Mouse (Mus musculus): Measurements from ENCODE around the gene Rbfox1. TPM values are rescaled to one million over a fixed set of nuclear protein-coding genes. Genes with fewer than 3 reads are reported as not detected.

The Rbfox1 gene
- total and polyA plus RNA-seq, 3 experiments, result not detected

- Histone ChIP-seq H3K4me3 (ENCODE audit: control insufficient read depth in 1 of 2, insufficient read depth in 1 of 2, low read depth in 2 of 2, low read length in 2 of 2) (no peak overlapping the region), H3K27me3 (ENCODE audit: control insufficient read depth in 1 of 2, insufficient read depth in 2 of 2, low read length in 2 of 2) (no peaks in the 10 kb centered on the region), H3K9ac (ENCODE audit: control insufficient read depth, low read depth, low read length, poor library complexity, severe bottlenecking) (no peak overlapping the region), H3K4me1 (ENCODE audit: control insufficient read depth in 1 of 2, insufficient read depth in 2 of 2, low read length in 2 of 2) (no peaks in the 10 kb centered on the region), H3K9me3 (replicated peaks; ENCODE audit: insufficient read depth, low read length) (no peaks in the 10 kb centered on the region), H3K27ac (ENCODE audit: control insufficient read depth, low read depth, low read length) (no peak overlapping the region), H3K36me3 (ENCODE audit: control insufficient read depth in 1 of 2, insufficient read depth in 2 of 2, low read length in 2 of 2) (no peaks in the 10 kb centered on the region), H3K79me2 (ENCODE audit: control insufficient read depth, insufficient read depth, low read length, poor library complexity) (no peaks in the 10 kb centered on the region)
- DNase-seq (ENCODE audit: low read depth, low spot score), result no peak
- TF ChIP-seq ZNF384 (IDR thresholded peaks at IDR 0.05; ENCODE audit: low read depth, low read length) (no peak), ELF1 (IDR thresholded peaks at IDR 0.05; ENCODE audit: low read depth, low read length) (no peak), GATA1 (IDR thresholded peaks at IDR 0.05; ENCODE audit: low read depth, low read length) (no peak), TAL1 (IDR thresholded peaks at IDR 0.05; ENCODE audit: low read length) (no peak), EP300 (IDR thresholded peaks at IDR 0.05; ENCODE audit: low read depth in 1 of 2, low read length in 2 of 2) (no peak), MXI1 (IDR thresholded peaks at IDR 0.05; ENCODE audit: low read depth, low read length) (no peak), RCOR1 (IDR thresholded peaks at IDR 0.05; ENCODE audit: low read depth, low read length) (no peak), POLR2AphosphoS2 (IDR thresholded peaks at IDR 0.05; ENCODE audit: low read length) (no peak), MEF2A (IDR thresholded peaks at IDR 0.05; ENCODE audit: extremely low read depth, insufficient replicate concordance, low read depth, low read length, poor library complexity, severe bottlenecking) (no peak), SMC3 (IDR thresholded peaks at IDR 0.05; ENCODE audit: low read depth, low read length) (no peak), USF1 (IDR thresholded peaks at IDR 0.05; ENCODE audit: low read depth, low read length) (no peak), ZC3H11A (IDR thresholded peaks at IDR 0.05; ENCODE audit: low read depth, low read length) (no peak)
These were observed 307.2 kb downstream of the Rbfox1 start for GRCm38 (mm10) chr16:6192358-6192757.

DNA sequence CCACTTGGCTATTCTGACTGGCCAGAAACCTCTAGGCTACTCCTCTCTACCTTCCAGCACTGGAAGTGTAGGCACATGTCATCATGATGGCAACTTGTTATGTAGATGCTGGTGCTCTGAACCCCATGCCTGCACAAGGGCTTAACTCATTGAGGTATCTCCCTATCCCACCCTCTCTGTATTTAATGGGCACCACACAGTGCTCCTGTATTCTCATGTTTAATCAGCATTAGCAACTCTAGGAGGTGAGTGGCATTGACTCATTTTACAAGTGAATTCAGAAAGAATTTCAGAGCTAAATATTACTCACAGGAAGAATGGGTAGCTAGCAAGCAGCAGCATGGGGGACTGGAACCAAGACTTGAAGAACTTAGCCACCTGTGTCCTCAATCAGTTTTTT, 321.3 kb downstream of the Rbfox1 start:
- H3K27me3 ChIP-seq (ENCODE audit: control insufficient read depth in 1 of 2, insufficient read depth in 2 of 2, low read length in 2 of 2), result no peaks in the 10 kb centered on the region
- no peaks in the 10 kb centered on the region for H3K36me3 ChIP-seq (ENCODE audit: control insufficient read depth in 1 of 2, insufficient read depth in 2 of 2, low read length in 2 of 2)
- H3K4me3 ChIP-seq (ENCODE audit: control insufficient read depth in 1 of 2, insufficient read depth in 1 of 2, low read depth in 2 of 2, low read length in 2 of 2), result no peak overlapping the region
- no peaks in the 10 kb centered on the region for H3K9me3 ChIP-seq (replicated peaks; ENCODE audit: insufficient read depth, low read length)
- no peak for DNase-seq (ENCODE audit: low read depth, low spot score)
- H3K79me2 ChIP-seq (ENCODE audit: control insufficient read depth, insufficient read depth, low read length, poor library complexity), result no peaks in the 10 kb centered on the region
- no peaks in the 10 kb centered on the region for H3K4me1 ChIP-seq (ENCODE audit: control insufficient read depth in 1 of 2, insufficient read depth in 2 of 2, low read length in 2 of 2)
- H3K27ac ChIP-seq (ENCODE audit: control insufficient read depth, low read depth, low read length), result no peak overlapping the region
- no peak for TF ChIP-seq UBTF (IDR thresholded peaks at IDR 0.05; ENCODE audit: borderline replicate concordance, insufficient read depth, low read depth, low read length)
- no peak for TF ChIP-seq CTCF (IDR thresholded peaks at IDR 0.05 in 2 of 3, conservative IDR thresholded peaks at IDR 0.05 in 1 of 3; ENCODE audit: control insufficient read depth in 1 of 3, insufficient read depth in 1 of 3, low read depth in 2 of 3, low read length in 3 of 3, poor library complexity in 1 of 3, severe bottlenecking in 1 of 3)
- TF ChIP-seq TAL1 (IDR thresholded peaks at IDR 0.05; ENCODE audit: low read length), result no peak
- no peak for TF ChIP-seq MYB (IDR thresholded peaks at IDR 0.05; ENCODE audit: low read depth, low read length)
- TF ChIP-seq ZMIZ1 (IDR thresholded peaks at IDR 0.05; ENCODE audit: low read depth, low read length), result no peak
- no peak for TF ChIP-seq TCF12 (IDR thresholded peaks at IDR 0.05; ENCODE audit: low read depth, low read length)
- no peak for TF ChIP-seq SMC3 (IDR thresholded peaks at IDR 0.05; ENCODE audit: low read depth, low read length)
- no peak for TF ChIP-seq MXI1 (IDR thresholded peaks at IDR 0.05; ENCODE audit: low read depth, low read length)
- no peak for TF ChIP-seq CHD1 (IDR thresholded peaks at IDR 0.05; ENCODE audit: low read depth, low read length)
- no peak for TF ChIP-seq KAT2A (conservative IDR thresholded peaks at IDR 0.05; ENCODE audit: low read depth, low read length)
- TF ChIP-seq POLR2AphosphoS5 (IDR thresholded peaks at IDR 0.05; ENCODE audit: borderline replicate concordance, low read depth, low read length), result no peak
- no peak for TF ChIP-seq JUND (IDR thresholded peaks at IDR 0.05; ENCODE audit: low read depth, low read length)
- H3K9ac ChIP-seq (ENCODE audit: control insufficient read depth, low read depth, low read length, poor library complexity, severe bottlenecking), result no peak overlapping the region
